Mouse (Mus musculus): ENCODE data around the gene Eif5a.

DNA sequence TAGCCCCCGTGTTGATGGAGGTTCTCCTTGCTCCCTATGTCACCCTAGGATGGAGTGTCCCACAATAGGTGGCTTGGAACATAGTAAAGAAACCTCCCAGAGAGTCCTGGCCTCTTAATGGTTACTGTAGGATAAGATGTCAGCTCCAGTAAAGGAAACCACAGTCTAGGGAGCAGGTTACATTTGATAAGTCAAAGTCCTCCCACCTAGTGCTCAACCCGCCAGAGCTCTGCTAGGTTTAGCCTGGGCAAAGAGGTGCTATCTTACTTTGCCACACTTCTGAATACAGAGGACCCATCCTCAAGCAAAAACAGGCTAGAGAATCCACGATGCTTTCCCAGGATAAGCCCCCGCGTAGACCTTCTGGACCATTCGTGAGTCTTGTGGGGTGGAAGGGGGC lies 42.8 kb downstream of the Eif5a start:
- TF ChIP-seq SIN3A (IDR thresholded peaks at IDR 0.05; ENCODE audit: low read length): no peak
- TF ChIP-seq SMC3 (IDR thresholded peaks at IDR 0.05; ENCODE audit: low read depth, low read length): no peak
- TF ChIP-seq POLR2A (IDR thresholded peaks at IDR 0.05; ENCODE audit: low read depth, low read length): no peak
- TF ChIP-seq EP300 (IDR thresholded peaks at IDR 0.05; ENCODE audit: low read length): no peak
